Mouse (Mus musculus): ENCODE data around the gene Rfx1. TPM values are rescaled to one million over a fixed set of nuclear protein-coding genes. Genes with fewer than 3 reads are reported as not detected.

Gene Rfx1
- total RNA-seq, 2 experiments from 2014 or later = 19.8 to 24.1 TPM

GRCm38 (mm10) chr8:84059226-84059625 is 7.4 kb upstream of the Rfx1 start:
- no peak for DNase-seq (ENCODE audit: extremely low spot score in 1 of 2, low spot score in 1 of 2)

- DNase-seq (ENCODE audit: extremely low spot score in 1 of 2, low spot score in 1 of 2) = no peak
Observed at GRCm38 (mm10) chr8:84060245-84060644, 6.4 kb upstream of the Rfx1 start.

GRCm38 (mm10) chr8:84063861-84064610 is 2.6 kb upstream of the Rfx1 start:
- DNase-seq (ENCODE audit: extremely low spot score in 1 of 2, low spot score in 1 of 2) = no peak

GRCm38 (mm10) chr8:84065037-84065436 is 1.6 kb upstream of the Rfx1 start, which contains the start of gene Gm10643:
Gene Gm10643 (minus strand): TSS chr8:84065137.
- DNase-seq (ENCODE audit: extremely low spot score in 1 of 2, low spot score in 1 of 2) = no peak

- no peak for DNase-seq (ENCODE audit: extremely low spot score in 1 of 2, low spot score in 1 of 2)
Observed at GRCm38 (mm10) chr8:84065457-84066072, 1.1 kb upstream of the Rfx1 start.

- DNase-seq (ENCODE audit: extremely low spot score in 1 of 2, low spot score in 1 of 2) = peak; percentile 97
Observed at GRCm38 (mm10) chr8:84067047-84067573, 476 bp downstream of the Rfx1 start.

- DNase-seq (ENCODE audit: extremely low spot score in 1 of 2, low spot score in 1 of 2) = no peak
Observed at GRCm38 (mm10) chr8:84067911-84068310, 1.3 kb downstream of the Rfx1 start.

GRCm38 (mm10) chr8:84068316-84069035 is 1.8 kb downstream of the Rfx1 start:
- DNase-seq (ENCODE audit: extremely low spot score in 1 of 2, low spot score in 1 of 2) = no peak

GRCm38 (mm10) chr8:84069169-84069568 is 2.5 kb downstream of the Rfx1 start:
- DNase-seq (ENCODE audit: extremely low spot score in 1 of 2, low spot score in 1 of 2) = no peak

GRCm38 (mm10) chr8:84069750-84070149 is 3.1 kb downstream of the Rfx1 start:
- DNase-seq (ENCODE audit: extremely low spot score in 1 of 2, low spot score in 1 of 2) = no peak

GRCm38 (mm10) chr8:84070241-84070640 is 3.6 kb downstream of the Rfx1 start:
- no peak for DNase-seq (ENCODE audit: extremely low spot score in 1 of 2, low spot score in 1 of 2)

GRCm38 (mm10) chr8:84070667-84071066 is 4.0 kb downstream of the Rfx1 start:
- no peak for DNase-seq (ENCODE audit: extremely low spot score in 1 of 2, low spot score in 1 of 2)

GRCm38 (mm10) chr8:84071921-84072320 is 5.3 kb downstream of the Rfx1 start:
- no peak for DNase-seq (ENCODE audit: extremely low spot score in 1 of 2, low spot score in 1 of 2)

GRCm38 (mm10) chr8:84072321-84072720 is 5.7 kb downstream of the Rfx1 start:
- DNase-seq (ENCODE audit: extremely low spot score in 1 of 2, low spot score in 1 of 2) = no peak

- DNase-seq (ENCODE audit: extremely low spot score in 1 of 2, low spot score in 1 of 2) = no peak
Observed at GRCm38 (mm10) chr8:84073230-84073976, 6.8 kb downstream of the Rfx1 start.

- DNase-seq (ENCODE audit: extremely low spot score in 1 of 2, low spot score in 1 of 2) = no peak
Observed at GRCm38 (mm10) chr8:84076412-84076811, 9.8 kb downstream of the Rfx1 start.

GRCm38 (mm10) chr8:84076849-84077248 is 10.2 kb downstream of the Rfx1 start:
- DNase-seq (ENCODE audit: extremely low spot score in 1 of 2, low spot score in 1 of 2) = no peak

- DNase-seq (ENCODE audit: extremely low spot score in 1 of 2, low spot score in 1 of 2) = no peak
Observed at GRCm38 (mm10) chr8:84079206-84079605, 12.6 kb downstream of the Rfx1 start.

- DNase-seq (ENCODE audit: extremely low spot score in 1 of 2, low spot score in 1 of 2) = peak in 1 of 2 experiments; percentile 6
Observed at GRCm38 (mm10) chr8:84083829-84084241, 17.2 kb downstream of the Rfx1 start.

- no peak for DNase-seq (ENCODE audit: extremely low spot score in 1 of 2, low spot score in 1 of 2)
Observed at GRCm38 (mm10) chr8:84084341-84085115, 17.9 kb downstream of the Rfx1 start.
